Comparison of ENCODE assay signal across 24 mouse cellular contexts in the genomic region with DNA sequence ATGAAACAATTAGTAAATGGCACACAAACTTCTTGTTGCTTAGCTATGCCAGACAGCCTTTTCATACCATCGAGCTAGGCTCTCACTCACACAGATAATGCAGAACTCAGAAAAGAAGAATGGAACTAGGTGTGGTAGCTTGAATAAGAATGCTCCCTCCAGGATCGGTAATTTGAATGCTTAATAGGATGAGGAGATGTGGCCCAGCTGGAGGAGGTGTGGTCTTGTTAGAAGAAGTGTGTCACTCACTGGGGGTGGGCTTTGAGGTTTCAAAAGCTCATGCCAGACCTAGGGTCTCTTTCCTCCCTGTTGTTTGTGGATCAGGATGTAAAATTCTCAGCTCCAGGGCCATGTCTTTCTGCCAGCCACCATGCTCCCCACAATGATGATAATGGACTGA. TPM values are rescaled to one million over a fixed set of nuclear protein-coding genes. Genes with fewer than 3 reads are reported as not detected.
A peak's percentile ranks its signal among the peaks of the same experiment; 100 is the strongest.
DNase-seq lines count a peak whose midpoint lies in the region; ATAC-seq and TF ChIP-seq lines count a peak whose summit lies in the region.
"Had no signal": no experiment of that assay in that cellular context is flagged by ENCODE, and none has a peak within 500 bp of the region (broad histone marks: within the 10 kb centered on the region; RNA-seq: fewer than 3 reads in every experiment).

No protein-coding gene starts in this region.

- no peaks in the 10 kb centered on the region for H3K36me3 ChIP-seq in ES-Bruce4 (ENCODE audit: control insufficient read depth, insufficient read depth, low read length, poor library complexity, severe bottlenecking)
- no peaks in the 10 kb centered on the region for H3K36me3 ChIP-seq in ES-E14 (ENCODE audit: control insufficient read depth, insufficient read depth, low read length, poor library complexity, severe bottlenecking)
- H3K36me3 ChIP-seq in midbrain, postnatal 0 days (ENCODE audit: insufficient read depth, low read length) = no peaks in the 10 kb centered on the region
- H3K36me3 ChIP-seq in hindbrain, embryonic 14.5 days (replicated peaks; ENCODE audit: control insufficient read depth, insufficient read depth) = no peaks in the 10 kb centered on the region
- H3K36me3 ChIP-seq: embryonic facial prominence, embryonic 10.5 days; embryonic facial prominence, embryonic 12.5 days; forebrain, embryonic 15.5 days had no signal

- H3K27ac ChIP-seq in ES-Bruce4 (ENCODE audit: insufficient read depth, low read length) = 0 out of 2 replicates have a peak overlapping the region, but pooled peaks have one; percentile 22
- no peak overlapping the region; the same call in 1 of the 2 replicates for H3K27ac ChIP-seq in ES-E14 (ENCODE audit: insufficient read depth, low read depth, low read length, poor library complexity, severe bottlenecking)
- H3K27ac ChIP-seq in midbrain, postnatal 0 days (ENCODE audit: low read depth, low read length) = no peak overlapping the region
- no peak overlapping the region for H3K27ac ChIP-seq in gastrocnemius, adult 2 months
- no peak overlapping the region for H3K27ac ChIP-seq in hindbrain, embryonic 14.5 days
- H3K27ac ChIP-seq: embryonic facial prominence, embryonic 10.5 days; embryonic facial prominence, embryonic 12.5 days; forebrain, embryonic 13.5 days; forebrain, embryonic 15.5 days had no signal

- intact Hi-C loops in gastrocnemius, adult 2 months (cut with DNase I) = no loop called here

- TF ChIP-seq CTCF in ES-Bruce4 (IDR thresholded peaks at IDR 0.05; ENCODE audit: low read depth, low read length) = no peak
- TF ChIP-seq CTCF in midbrain, postnatal 0 days (IDR thresholded peaks at IDR 0.05) = no peak
- no peak for TF ChIP-seq CTCF in gastrocnemius, adult 2 months (IDR thresholded peaks at IDR 0.05)

- in situ Hi-C loops in ES-E14 (cut with MboI; ENCODE audit: low sequenced_read_pairs in 2 of 2, unreplicated experiment in 2 of 2) = no loop called here

- H3K4me1 ChIP-seq in ES-Bruce4 (ENCODE audit: control insufficient read depth, insufficient read depth, low read length) (peaks cover 3% of the 10 kb centered on the region), ES-E14 (ENCODE audit: control insufficient read depth in 2 of 2, insufficient read depth in 2 of 2, low read length in 2 of 2, poor library complexity in 1 of 2) (peaks cover 4 to 7% of the 10 kb centered on the region in 2 experiments)
- no peaks in the 10 kb centered on the region for H3K4me1 ChIP-seq in midbrain, postnatal 0 days (ENCODE audit: insufficient read depth, low read length)
- no peaks in the 10 kb centered on the region for H3K4me1 ChIP-seq in hindbrain, embryonic 14.5 days (replicated peaks; ENCODE audit: control insufficient read depth, insufficient read depth, low read length)
- H3K4me1 ChIP-seq: embryonic facial prominence, embryonic 10.5 days; embryonic facial prominence, embryonic 12.5 days; forebrain, embryonic 13.5 days; forebrain, embryonic 15.5 days had no signal

- H3K9ac ChIP-seq in ES-Bruce4 (ENCODE audit: low read depth, poor library complexity, severe bottlenecking) = no peak overlapping the region
- no peak overlapping the region for H3K9ac ChIP-seq in ES-E14 (ENCODE audit: insufficient read depth, low read depth, low read length, poor library complexity, severe bottlenecking)
- no peak overlapping the region for H3K9ac ChIP-seq in midbrain, postnatal 0 days (replicated peaks; ENCODE audit: low read length, poor library complexity, severe bottlenecking)
- H3K9ac ChIP-seq in hindbrain, embryonic 14.5 days = no peak overlapping the region
- H3K9ac ChIP-seq: embryonic facial prominence, embryonic 12.5 days; forebrain, embryonic 13.5 days; forebrain, embryonic 15.5 days; forebrain, postnatal 0 days had no signal

- no peaks in the 10 kb centered on the region for H3K27me3 ChIP-seq in ES-Bruce4 (ENCODE audit: control insufficient read depth, insufficient read depth, low read length, poor library complexity, severe bottlenecking)
- no peaks in the 10 kb centered on the region for H3K27me3 ChIP-seq in midbrain, postnatal 0 days (ENCODE audit: insufficient read depth, low read length)
- H3K27me3 ChIP-seq in hindbrain, embryonic 14.5 days (ENCODE audit: control insufficient read depth, insufficient read depth, low read length) = no peaks in the 10 kb centered on the region
- H3K27me3 ChIP-seq: CH12.LX; embryonic facial prominence, embryonic 12.5 days; forebrain, embryonic 13.5 days; forebrain, embryonic 15.5 days had no signal

- no peak for TF ChIP-seq POLR2A in ES-Bruce4 (IDR thresholded peaks at IDR 0.05; ENCODE audit: insufficient read depth, low read length)

- peaks cover 26% of the 10 kb centered on the region for H3K9me3 ChIP-seq in ES-Bruce4 (replicated peaks; ENCODE audit: control insufficient read depth, insufficient read depth, low read length, poor library complexity, severe bottlenecking)
- H3K9me3 ChIP-seq in ES-E14 (ENCODE audit: control insufficient read depth, insufficient read depth, low read depth, low read length) = 0 out of 2 replicates have a peak, but pooled peaks cover 4% of the 10 kb centered on the region
- H3K9me3 ChIP-seq in midbrain, postnatal 0 days (ENCODE audit: low read length) = no peaks in the 10 kb centered on the region
- 0 out of 2 replicates have a peak, but pooled peaks cover 10% of the 10 kb centered on the region for H3K9me3 ChIP-seq in hindbrain, embryonic 14.5 days (ENCODE audit: control insufficient read depth, low read length)
- H3K9me3 ChIP-seq: forebrain, embryonic 15.5 days had no signal

- H3K4me3 ChIP-seq in ES-Bruce4 (ENCODE audit: low read depth, low read length) = no peak overlapping the region
- no peak overlapping the region for H3K4me3 ChIP-seq in ES-E14 (ENCODE audit: insufficient read depth in 1 of 2, low read depth in 1 of 2, low read length in 2 of 2, poor library complexity in 1 of 2, severe bottlenecking in 1 of 2)
- H3K4me3 ChIP-seq in midbrain, postnatal 0 days (ENCODE audit: low read depth, low read length) = no peak overlapping the region
- H3K4me3 ChIP-seq in gastrocnemius, adult 2 months = no peak overlapping the region
- no peak overlapping the region for H3K4me3 ChIP-seq in hindbrain, embryonic 14.5 days (replicated peaks; ENCODE audit: low read length)
- H3K4me3 ChIP-seq: embryonic facial prominence, embryonic 10.5 days; embryonic facial prominence, embryonic 12.5 days; forebrain, embryonic 13.5 days; forebrain, embryonic 15.5 days had no signal

- TF ChIP-seq EP300 in ES-Bruce4 (IDR thresholded peaks at IDR 0.05; ENCODE audit: insufficient read depth, low read depth, low read length) = peak; percentile 70; the same call in 1 of the 2 replicates

- DNase-seq in ES-E14 (ENCODE audit: low read depth, low spot score) = peak; percentile 85
- peak; percentile 53 for DNase-seq in WW6 (ENCODE audit: low read depth, low spot score)
- no peak for DNase-seq in midbrain, postnatal 0 days (ENCODE audit: low spot score)
- no peak for DNase-seq in gastrocnemius, adult 2 months
- DNase-seq in hindbrain, embryonic 14.5 days (ENCODE audit: low spot score) = no peak
- DNase-seq: adrenal gland, adult 8-10 months; adrenal gland, postnatal 14 days; adrenal gland, postnatal 36 days; B cell, adult 2 months; cerebellum, adult 11-12 months; cerebellum, adult 2 months; cerebellum, adult 9-10 months; cerebellum, postnatal 10 days; cerebellum, postnatal 25 days; forebrain, postnatal 0 days had no signal

- no peak overlapping the region for H3K4me2 ChIP-seq in midbrain, postnatal 0 days (ENCODE audit: low read depth, low read length, poor library complexity, severe bottlenecking)
- no peak overlapping the region for H3K4me2 ChIP-seq in hindbrain, embryonic 14.5 days (replicated peaks)
- H3K4me2 ChIP-seq: embryonic facial prominence, embryonic 12.5 days; forebrain, embryonic 13.5 days; forebrain, embryonic 15.5 days had no signal

- WGBS in midbrain, postnatal 0 days = 37% methylated on average over 2 of the region's 2 CpGs
- WGBS in hindbrain, embryonic 14.5 days = 44% methylated on average over 2 of the region's 2 CpGs

- no peak for ATAC-seq in midbrain, postnatal 0 days (ENCODE audit: low FRiP score)
- ATAC-seq in inflammation-experienced regulatory T-cells, adult 6 months = no peak
- no peak for ATAC-seq in hindbrain, embryonic 14.5 days (ENCODE audit: low FRiP score)
- ATAC-seq: activated CD4-positive, CD25-positive, alpha-beta regulatory T cell, adult 4 months; CD4-positive, CD25-positive, alpha-beta regulatory T cell, adult 4 months; forebrain, embryonic 13.5 days; forebrain, embryonic 15.5 days; forebrain, postnatal 0 days had no signal

TF ChIP-seq in ES-E14, 5 proteins besides CTCF, POLR2A, EP300 and RAD21:
- TF ChIP-seq ZC3H11A (IDR thresholded peaks at IDR 0.05; ENCODE audit: borderline replicate concordance, low read depth, low read length) (no peak), ZNF384 (IDR thresholded peaks at IDR 0.05; ENCODE audit: low read depth, low read length) (no peak), MAFK (IDR thresholded peaks at IDR 0.05; ENCODE audit: insufficient read depth, low read depth, low read length) (peak; percentile 61; the same call in 1 of the 2 replicates)
TF ChIP-seq in ES-E14: peak in this region for 1.

RNA-seq across cellular contexts. Expression of a gene that starts 47.0 kb away (rescaled TPM):
- 24.9 and 27.0 TPM in 2 replicates for polyA plus RNA-seq in ES-Bruce4 (2011; ENCODE audit: insufficient read depth, insufficient read length, low read depth, missing spikeins)
- 12.1 and 19.0 TPM in 2 replicates for total RNA-seq in ES-E14 (2012; rRNA removed)
- total RNA-seq in midbrain, postnatal 0 days (2014; rRNA removed) = 156 and 200 TPM in 2 replicates
- 77.7 and 78.9 TPM in 2 replicates for polyA plus RNA-seq in midbrain, postnatal 0 days (2015; fragmentation: Nextera tagmentation; extraction: Ambion mirVana)
- not detected for polyA plus RNA-seq in inflammation-experienced regulatory T-cells, adult 6 months (2017; shearing (Covaris generic))
- 10 to 100 TPM; 19.0 to 29.6 TPM for total RNA-seq in gastrocnemius, adult 2 months (2021)
- 58.3 and 58.5 TPM in 2 replicates for polyA plus RNA-seq in hindbrain, embryonic 14.5 days (2014; fragmentation: Nextera tagmentation; extraction: Ambion mirVana)
- total RNA-seq: CH12.LX had no signal
- polyA plus RNA-seq: activated CD4-positive, CD25-positive, alpha-beta regulatory T cell, adult 4 months; CD4-positive, CD25-positive, alpha-beta regulatory T cell, adult 4 months had no signal

Comparison
In these comparisons a context has a peak if more than half of its experiments do, and no peak if none do; other contexts are left out.
1. DNase-seq: peak in ES-E14 (single experiment) and WW6 (single experiment); none in midbrain, postnatal 0 days (single experiment), gastrocnemius, adult 2 months (single experiment) and hindbrain, embryonic 14.5 days (single experiment).
2. RNA of a gene that starts 47.0 kb away (polyA plus RNA-seq): 77.7 to 78.9 TPM in midbrain, postnatal 0 days, 58.3 to 58.5 TPM in hindbrain, embryonic 14.5 days and 24.9 to 27.0 TPM in ES-Bruce4; not detected in inflammation-experienced regulatory T-cells, adult 6 months; every median in the first group is over 10 times any median in the second.